Mouse (Mus musculus) frontal cortex, postnatal 10 days (tissue): ENCODE measurements at regions not wholly inside any gene's neighbourhood (a gene's known extent, or its start where the extent isn't known, plus 50 kb on each side); places are given as distances from the start of the nearest gene placed in this dataset.
"Not testable (repeated sequence)": the region's sequence is repeated elsewhere in the genome, so short reads cannot be mapped to it uniquely, and the experiment has no call there.

Experiments
- DNase-seq, 2 experiments: peaks; one replicate each; pipeline ENCODE4 v3.0.0; 2022; ENCODE audit warnings: low spot score in 2 of 2, mixed read lengths in 1 of 2

DNA sequence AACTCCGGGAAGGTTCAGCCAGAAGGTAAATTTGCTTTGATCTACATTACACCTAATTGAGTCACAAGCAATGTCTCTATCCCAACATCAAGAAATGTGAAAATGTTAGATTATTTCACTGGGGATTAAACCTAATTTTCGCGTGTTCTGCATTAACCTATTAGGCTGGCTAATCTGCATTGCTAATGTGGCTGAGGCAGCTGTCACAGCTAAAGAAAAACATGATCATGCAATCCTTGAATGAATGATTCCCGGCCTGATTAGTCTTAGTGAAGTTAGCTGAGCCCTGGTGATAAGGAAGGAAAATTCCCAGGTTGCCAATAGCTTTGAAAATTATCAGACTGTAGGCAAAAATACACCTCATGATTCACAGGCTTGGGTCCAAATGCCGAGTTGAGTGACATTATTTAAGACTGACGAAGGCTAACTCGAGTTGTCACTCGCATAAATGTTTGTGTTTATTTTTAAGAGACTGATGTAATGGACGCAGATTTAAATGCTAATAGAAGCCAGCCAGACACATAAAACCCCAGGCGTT is 131.5 kb upstream of the Kiz start:
- no peak for DNase-seq

DNA sequence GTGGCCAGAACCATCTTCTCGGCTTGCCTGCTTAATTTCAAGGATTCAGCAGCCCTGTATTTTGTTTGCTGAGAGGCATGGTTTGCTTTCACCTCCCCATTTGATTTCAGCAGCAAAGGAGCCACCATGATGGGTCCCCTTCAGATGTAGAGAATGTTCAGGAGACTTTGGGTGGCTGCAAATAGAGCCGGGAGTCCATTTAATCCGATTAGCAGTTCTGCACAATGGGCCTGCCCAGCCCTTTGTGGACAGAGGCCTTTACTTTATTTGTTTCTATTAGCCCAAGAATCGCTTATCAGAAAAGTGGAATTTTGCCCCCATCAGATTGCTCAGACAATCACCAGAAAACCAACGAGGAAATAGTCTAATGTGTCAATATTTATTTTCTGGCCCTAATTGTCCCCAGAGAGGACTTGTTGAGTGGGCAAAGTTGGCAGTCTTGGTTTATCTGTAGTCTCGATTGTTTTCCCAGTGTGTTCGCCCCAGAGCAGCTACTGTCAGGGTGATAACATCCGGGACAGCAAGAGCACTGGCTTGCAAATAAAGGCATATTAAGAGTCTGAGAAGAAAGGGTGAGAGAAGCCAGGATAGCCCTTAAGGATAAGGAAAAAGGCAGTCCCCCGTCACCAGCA is 130.6 kb upstream of the Kiz start:
- no peak for DNase-seq

DNA sequence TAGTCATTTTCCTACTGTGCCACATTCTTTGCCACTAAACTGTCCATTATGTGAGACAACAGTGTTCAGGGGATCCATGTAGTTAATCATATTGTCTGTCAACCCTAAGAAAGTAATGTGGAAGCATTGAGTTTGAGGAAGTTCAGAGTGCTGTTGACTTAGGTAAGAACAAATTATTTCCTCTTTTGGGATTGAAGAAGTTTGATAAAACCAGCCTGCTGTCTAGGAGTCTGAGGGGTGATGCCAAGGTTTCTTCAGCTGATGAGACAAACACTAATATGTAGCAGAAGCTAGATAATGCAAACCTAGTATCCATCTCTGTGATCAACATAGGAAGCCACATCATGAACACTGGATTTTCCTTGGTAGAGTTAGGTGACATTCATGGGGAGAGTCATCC is 127.0 kb upstream of the Kiz start:
- DNase-seq = no peak

DNA sequence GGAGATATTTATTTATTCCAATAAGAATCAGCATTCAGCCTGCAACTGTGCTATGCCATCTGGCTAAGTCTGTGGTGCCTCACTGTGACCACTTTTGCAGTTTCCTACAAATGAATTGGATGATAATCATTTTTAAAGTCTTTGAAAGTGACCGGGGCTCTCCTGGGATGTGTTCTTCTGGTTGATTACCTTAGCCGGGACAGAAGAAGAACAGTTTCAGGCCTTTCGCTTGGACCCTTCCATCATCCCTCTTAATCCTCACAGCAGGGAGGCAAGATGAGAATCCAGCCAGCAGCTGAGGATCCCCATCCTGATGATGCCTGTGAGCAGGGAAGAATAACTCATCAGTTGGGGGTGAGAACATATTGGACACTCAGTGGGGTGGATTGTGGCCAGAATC is 124.6 kb upstream of the Kiz start:
- DNase-seq = no peak

DNA sequence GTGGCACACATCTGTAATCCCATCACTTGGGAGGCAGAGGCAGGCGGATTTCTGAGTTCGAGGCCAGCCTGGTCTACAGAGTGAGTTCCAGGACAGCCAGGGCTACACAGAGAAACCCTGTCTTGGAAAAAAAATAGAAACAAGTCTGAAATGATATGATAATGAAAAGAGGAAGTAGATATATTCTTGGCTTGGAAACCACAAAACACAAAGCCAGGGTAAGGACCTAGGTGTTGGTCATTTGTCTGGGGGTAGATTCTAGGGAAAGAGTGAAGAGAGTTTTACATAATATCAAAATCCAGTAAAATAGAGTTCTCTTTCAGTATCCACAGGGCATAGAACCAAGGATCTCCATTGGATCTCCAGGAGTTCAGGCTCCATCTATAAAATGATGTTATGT is 122.8 kb upstream of the Kiz start:
- not testable (repeated sequence) for DNase-seq

DNA sequence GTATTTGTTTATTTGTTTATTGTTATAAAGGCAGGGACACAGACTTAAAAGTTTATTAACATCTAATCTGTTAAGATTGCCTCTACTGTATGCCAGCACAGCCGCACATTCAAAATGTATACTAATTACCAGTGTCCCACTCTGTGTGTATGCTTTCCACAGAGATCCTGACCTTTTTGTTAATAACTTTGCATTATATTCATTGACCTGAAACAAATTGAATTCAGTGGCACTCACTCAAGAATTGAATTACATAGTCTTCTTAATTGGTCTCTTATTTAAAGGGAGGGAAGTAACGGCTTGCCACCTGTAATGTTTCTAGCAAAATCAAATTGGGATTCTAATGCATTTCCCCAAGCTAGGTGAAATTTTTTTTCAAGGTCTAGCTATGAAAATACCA is 111.3 kb upstream of the Kiz start:
- DNase-seq = no peak

DNA sequence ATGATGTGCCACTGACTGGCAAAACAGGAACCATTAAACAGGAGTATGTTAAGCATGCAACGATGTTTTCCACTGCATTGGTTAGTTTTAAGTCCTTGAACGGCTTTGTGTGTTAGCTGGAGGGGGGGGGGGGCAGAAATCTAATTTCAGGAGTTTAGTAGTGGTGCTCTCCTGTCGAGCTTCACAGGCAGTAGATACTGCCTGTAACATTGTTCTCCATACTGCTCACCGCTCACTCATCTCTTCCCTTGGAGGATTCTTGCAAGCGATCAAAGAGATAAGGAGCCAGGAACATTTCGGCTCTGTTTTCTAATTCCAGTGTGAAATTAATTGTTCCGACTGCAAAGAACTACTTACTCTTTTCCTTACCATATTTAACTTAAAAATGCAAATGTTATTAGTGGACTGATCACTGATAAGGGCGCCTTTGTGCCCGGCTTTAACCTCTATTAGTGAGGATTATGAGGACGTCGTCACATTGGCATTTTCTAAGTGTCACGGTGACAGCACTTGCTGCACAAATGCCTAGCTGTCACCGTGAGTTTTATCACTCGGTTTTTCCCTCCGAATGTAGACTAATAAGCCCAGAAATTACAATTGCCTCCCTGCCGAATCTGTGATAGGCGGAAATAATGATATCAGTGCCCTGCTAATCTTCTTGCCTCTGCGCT is 110.5 kb upstream of the Kiz start:
- DNase-seq = no peak

DNA sequence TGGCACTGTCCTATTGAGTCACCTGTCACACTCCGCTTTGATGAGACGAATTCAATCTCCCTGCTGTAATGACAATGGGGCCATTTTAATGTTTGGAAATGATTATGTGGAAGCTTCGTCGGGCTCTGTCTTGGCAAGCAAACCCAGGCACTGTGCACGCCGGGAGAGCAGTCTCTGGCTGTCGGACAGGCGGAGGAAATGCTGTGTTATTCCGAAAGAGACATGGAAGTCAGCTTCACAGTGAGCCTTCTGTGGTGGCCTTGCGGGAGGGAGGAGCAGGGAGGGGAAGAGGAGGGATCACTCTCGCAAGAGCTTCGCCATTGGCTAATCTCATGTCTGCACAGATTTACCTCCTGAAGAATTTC is 110.0 kb upstream of the Kiz start:
- peak; percentile 43 to 58 for DNase-seq

DNA sequence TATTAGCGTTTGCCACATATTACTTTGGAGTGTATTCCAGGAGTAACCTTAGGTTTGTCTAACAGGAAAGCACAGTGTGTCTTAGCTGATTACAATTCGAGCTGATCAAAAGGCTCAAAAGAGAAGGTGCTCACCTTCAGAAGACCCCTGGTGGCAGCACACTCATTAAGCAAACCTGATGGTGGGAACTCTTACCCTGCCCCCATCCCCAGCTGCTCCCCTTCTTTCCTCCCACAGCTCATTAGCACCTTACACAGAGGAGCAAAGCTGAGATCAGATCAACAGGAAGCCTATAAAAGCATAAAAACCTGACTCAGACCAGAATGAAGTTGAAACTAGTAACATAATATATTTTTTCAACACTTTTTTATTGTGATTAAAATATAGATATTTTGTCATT is 101.7 kb upstream of the Kiz start:
- no peak for DNase-seq

DNA sequence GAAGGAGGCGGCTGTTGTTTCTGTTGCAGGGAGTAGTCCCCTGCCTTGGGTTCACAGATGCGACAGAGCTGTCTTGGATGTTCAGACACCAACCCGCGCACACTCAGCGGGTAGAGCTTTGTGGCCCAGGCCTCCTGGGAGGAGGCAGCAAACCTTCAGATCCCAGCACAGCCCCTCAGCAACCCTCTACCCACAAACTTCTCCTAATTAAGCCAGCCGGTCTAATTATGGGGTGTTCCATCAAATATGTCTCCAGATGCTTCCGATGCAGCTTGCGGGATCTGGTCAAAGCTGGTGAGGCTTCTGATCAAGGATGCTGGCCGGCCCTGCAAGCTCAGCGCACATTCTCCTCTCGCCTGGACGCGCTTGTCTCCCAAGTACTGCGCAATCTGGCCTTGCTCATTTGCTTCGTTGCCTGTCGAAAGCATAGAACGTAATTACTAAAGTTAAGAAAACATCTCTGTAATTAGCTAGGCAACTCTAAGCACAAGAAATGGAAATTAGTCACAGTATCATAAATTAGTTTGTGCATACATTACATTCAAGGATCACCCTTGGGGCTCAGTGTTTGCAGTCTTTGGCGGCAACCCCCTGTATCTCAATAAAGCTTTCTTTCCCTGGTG is 92.0 kb upstream of the Kiz start:
- no peak for DNase-seq

DNA sequence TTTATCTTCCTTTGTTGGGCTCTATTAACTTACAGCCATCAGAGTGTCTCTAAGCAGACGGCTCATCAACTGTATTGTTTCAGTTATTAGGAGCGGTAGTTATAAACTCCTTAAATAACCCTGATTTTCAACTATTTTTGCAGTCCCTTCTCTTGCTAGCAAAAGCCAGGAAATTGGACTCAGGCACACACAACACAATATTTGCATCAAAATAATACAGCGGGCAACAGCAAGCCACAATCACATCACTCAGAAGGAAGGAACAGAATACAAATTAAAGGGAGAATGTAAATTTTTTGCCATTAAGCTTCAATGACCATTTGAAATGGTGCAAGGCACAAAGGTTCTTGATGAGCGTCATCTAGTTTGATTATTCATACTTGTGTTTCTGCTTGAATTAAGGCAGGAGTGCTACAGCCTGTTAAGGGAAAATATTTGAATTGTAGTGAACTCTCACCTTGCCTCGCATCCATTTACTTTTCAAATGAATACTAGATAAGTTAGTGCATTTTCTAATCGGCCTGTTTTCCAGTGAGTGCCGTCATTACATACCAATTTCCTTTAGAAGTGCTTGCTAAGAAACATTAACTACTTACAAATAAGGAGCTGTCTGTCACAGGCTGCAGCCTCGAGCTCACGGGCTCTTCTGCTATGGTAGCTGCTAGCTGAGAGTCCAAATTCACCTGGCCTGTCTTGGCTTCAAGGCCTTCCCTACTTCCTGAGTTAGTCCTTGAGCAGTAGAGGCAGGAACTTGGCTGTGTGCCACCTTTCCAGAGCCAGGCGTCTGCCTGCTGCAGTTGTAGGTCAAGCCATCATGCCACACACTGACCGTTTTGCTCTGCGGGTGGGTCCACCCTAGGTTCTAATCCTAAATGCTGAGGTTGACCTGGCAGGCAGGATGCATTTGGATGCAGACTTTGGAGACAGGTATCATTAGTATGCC is 91.1 kb upstream of the Kiz start:
- DNase-seq = no peak

DNA sequence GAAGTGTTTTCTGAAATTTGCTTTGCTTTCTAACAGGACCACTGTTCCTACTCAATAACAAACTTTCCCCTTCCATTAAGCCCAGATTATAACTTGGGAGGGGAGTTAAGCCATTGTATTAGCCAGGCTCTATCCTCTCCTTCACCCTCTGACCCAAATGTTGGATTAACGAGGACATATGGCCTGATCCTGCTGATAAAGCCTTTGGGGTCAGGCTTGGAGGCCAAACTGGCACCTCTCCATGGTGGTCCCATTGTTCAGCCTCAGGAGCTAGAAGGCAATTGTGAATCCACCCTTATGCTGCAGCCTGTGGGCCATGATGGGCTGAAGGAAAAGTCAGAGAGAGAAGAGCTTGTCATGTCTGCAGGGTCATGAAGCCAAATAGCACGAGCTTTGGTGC is 80.8 kb upstream of the Kiz start:
- DNase-seq = no peak

DNA sequence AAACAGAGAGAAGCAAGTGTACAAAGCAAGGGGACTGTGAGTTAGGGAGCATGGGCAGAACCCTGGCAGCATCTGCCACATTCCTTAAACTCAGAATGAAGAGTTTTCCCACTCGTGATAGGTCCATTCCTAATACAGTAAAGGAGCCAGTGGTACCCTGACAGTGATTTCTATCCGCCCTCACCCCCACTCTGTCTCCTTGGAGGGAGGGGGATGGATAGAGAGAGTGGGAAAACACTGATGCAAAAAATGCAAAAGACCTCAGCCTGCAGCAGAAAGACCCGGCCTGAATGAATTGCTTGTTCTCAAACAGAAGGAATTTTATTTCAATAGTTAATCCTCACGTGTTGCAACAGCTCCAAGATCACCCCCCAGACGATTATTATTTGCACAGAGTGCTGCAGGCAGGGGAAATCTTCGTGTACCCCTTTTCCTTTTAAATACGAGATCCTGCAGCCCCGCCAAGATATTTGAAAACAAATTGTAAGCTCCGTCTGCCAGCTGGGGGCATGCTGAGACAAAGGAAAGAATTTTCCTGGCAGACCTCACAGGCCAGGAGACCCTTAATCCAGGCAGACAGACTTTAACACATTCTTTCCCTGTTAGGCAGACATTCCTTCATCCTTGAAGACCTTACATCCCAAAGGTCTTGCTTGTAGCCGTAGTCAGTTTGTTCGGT is 68.4 kb upstream of the Kiz start:
- no peak for DNase-seq

DNA sequence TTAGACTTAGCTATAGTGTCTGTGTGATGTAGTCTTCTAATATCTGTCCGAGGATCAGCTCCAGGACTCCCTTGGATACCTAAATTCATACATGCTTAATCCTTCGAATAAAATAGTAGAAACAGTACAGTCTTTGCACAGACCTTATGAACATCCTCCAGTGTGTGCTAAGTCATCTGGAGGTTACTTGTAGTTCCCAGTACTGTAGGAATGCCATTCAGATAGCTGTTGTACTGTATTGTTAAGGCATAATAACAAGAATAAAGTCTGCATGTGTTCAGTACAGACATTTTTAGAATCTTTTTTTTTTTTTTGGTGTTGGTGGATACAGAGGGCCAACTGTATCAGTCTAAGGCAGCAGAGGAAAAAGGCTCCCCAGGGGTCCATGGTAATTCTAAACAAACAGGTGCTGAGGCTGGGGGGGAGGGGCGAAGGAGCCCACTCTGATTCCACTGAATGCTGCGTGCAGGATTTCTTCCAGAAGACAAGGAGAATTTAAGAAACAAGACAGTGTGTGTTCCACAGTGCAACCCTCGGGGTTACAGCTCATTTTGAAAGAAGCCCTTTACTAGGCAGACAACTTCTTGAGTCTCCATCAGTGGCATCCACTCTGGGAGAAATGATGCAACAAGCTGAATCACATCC is 67.7 kb upstream of the Kiz start:
- DNase-seq = peak in 1 of 2 experiments; percentile 9

DNA sequence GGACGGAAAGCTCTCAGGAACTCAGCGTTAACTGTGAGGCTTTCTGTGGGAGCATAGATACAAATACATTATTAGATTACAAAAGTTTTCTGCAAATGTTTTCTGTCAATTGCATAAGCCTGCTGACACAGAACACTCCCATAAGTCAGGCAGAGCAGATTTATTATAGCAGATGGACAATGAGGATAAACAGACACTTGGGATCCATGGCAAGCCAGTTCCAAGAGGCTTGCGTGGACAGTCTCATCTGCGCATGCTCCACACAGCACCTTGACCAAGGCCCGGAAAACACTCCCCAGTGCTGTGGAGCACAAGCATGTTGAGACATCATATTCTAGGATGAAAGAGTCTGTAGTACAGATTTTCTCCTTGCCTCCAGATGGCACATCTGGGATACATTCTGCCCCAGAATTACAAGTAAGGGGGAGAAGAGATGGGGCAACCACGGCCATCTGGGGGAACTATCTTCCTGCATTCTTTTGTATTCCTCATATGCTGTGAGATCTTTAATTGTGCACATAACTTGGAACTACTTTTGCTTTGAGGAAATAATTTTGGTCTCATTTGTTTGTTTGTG is 62.7 kb upstream of the Kiz start:
- no peak for DNase-seq

DNA sequence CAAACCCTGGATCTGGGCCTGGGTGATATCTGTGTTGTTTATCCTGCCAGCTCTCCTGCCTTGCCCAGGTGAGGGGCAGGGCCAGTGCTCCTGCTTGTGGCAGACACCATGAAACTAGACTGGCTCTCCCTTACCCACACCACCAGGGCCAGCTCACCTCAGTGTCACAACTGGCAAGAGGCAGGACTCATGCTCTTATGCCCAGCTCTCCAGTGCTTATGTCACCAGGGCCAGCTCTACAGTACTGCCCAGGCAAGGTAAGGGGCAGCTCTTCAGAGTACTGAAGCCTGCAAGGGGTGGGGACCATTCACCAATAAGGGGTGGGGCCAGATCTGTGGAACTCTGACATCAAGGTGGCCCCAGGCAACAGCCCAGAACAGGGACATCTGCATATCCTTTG is 52.7 kb upstream of the Kiz start:
- no peak for DNase-seq
